Mouse (Mus musculus) cortical plate, adult 2 months (tissue): ENCODE measurements around the gene Gcc2.

ENCODE experiments used
- CTCF ChIP-seq: fragments of 200-500 bp; IDR thresholded peaks from 2 replicates; pipeline ENCODE4 v1.5.1; 2011; ENCODE audit warnings: mild to moderate bottlenecking, control low read depth, low read length; ENCODE audit not compliant: insufficient read depth; ENCODE audit errors: extremely low read depth
- POLR2A ChIP-seq: fragments of 200-500 bp; IDR thresholded peaks from 2 replicates; pipeline ENCODE4 v1.6.1; 2011; ENCODE audit warnings: mild to moderate bottlenecking, low read length, control low read depth; ENCODE audit not compliant: insufficient read depth; ENCODE audit errors: extremely low read depth

- TF ChIP-seq POLR2A = no peak
- TF ChIP-seq CTCF = no peak
Observed at GRCm38 (mm10) chr10:58312887-58313286, 57.6 kb downstream of the Gcc2 start.
